ENCODE assay signal across 8 mouse cellular contexts in the genomic region with DNA sequence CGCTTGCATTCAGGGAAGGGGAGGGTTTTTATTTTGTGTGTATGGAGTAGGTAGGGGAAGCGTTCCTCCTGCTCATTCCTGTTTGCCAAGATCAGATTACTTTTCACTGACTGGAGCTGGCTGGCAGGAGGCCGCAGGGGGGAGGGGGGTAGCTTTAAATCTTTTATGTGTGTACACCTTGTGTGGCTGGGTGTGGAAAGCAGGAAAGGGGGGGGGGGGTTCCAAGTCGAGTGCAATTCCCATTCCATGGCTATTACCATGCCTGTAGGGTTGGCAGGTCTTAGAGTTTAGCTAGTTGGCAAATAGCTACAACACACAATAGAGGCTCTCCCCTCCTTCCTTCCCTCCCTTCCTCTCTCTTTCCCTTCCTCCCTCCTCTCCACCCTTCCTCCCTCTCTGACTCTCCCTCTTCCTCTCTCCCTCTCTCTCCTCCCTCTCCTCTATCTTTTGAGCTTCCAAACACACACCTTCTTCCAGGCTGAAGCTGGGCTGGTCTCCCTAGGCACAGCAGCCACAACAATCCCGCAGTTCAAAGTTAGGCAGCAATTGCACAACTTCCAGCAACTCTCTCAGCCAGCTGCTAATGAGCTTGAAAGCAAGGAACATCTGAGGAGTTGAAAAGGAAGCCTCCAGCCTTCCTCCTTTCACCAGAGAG. TPM values are rescaled to one million over a fixed set of nuclear protein-coding genes. Genes with fewer than 3 reads are reported as not detected.
DNase-seq lines count a peak whose midpoint lies in the region; ATAC-seq lines count a peak whose summit lies in the region.

TSS of gene Rassf9 (plus strand) at position 416 of the 655 bp plus-strand sequence.

- 8% methylated on average over 5 of the region's 5 CpGs for WGBS in embryonic facial prominence, embryonic 15.5 days
- 5% methylated on average over 5 of the region's 5 CpGs for WGBS in limb, embryonic 10.5 days
- WGBS in midbrain, embryonic 13.5 days: 14% methylated on average over 5 of the region's 5 CpGs

- H3K27me3 ChIP-seq in embryonic facial prominence, embryonic 15.5 days: no peaks in the 10 kb centered on the region
- no peaks in the 10 kb centered on the region for H3K27me3 ChIP-seq in limb, embryonic 10.5 days (ENCODE audit: low read depth, poor library complexity, severe bottlenecking)
- H3K27me3 ChIP-seq in midbrain, embryonic 13.5 days: no peaks in the 10 kb centered on the region

- DNase-seq in heart, postnatal 4 days: peak; percentile 18
- DNase-seq in limb, embryonic 10.5 days (ENCODE audit: low spot score): peak; percentile 74
- DNase-seq in thymus, postnatal 36 days: no peak

- no peaks in the 10 kb centered on the region for H3K9me3 ChIP-seq in embryonic facial prominence, embryonic 15.5 days (replicated peaks)
- no peaks in the 10 kb centered on the region for H3K9me3 ChIP-seq in limb, embryonic 10.5 days (replicated peaks)
- H3K9me3 ChIP-seq in midbrain, embryonic 13.5 days: no peaks in the 10 kb centered on the region

- H3K9ac ChIP-seq in embryonic facial prominence, embryonic 15.5 days: no peak within 1 kb of the TSS
- no peak within 1 kb of the TSS for H3K9ac ChIP-seq in midbrain, embryonic 13.5 days (replicated peaks)

- H3K4me3 ChIP-seq in brown adipose tissue, adult 24 weeks (ENCODE audit: insufficient read depth, low read depth, low read length): peak within 1 kb of the TSS; percentile 74
- H3K4me3 ChIP-seq in embryonic facial prominence, embryonic 15.5 days (replicated peaks): peak within 1 kb of the TSS; percentile 32
- peak within 1 kb of the TSS; percentile 48 for H3K4me3 ChIP-seq in limb, embryonic 10.5 days
- H3K4me3 ChIP-seq in midbrain, embryonic 13.5 days (replicated peaks): no peak within 1 kb of the TSS

- ATAC-seq in embryonic facial prominence, embryonic 15.5 days (ENCODE audit: insufficient number of reproducible peaks, low FRiP score, low TSS enrichment, low read depth): peak; percentile 89
- ATAC-seq in midbrain, embryonic 13.5 days: peak; percentile 83
- ATAC-seq in frontal cortex, adult (ENCODE audit: low TSS enrichment): no peak
- no peak for ATAC-seq in cerebellum, adult (ENCODE audit: insufficient number of reproducible peaks, low FRiP score, low TSS enrichment)

- H3K4me1 ChIP-seq in brown adipose tissue, adult 24 weeks (ENCODE audit: control insufficient read depth, insufficient read depth, insufficient read length, low read length): peaks cover 7% of the 10 kb centered on the region; the same call in 1 of the 2 replicates
- H3K4me1 ChIP-seq in embryonic facial prominence, embryonic 15.5 days: 0 out of 2 replicates have a peak, but pooled peaks cover 3% of the 10 kb centered on the region
- H3K4me1 ChIP-seq in limb, embryonic 10.5 days: peaks cover 48% of the 10 kb centered on the region
- H3K4me1 ChIP-seq in midbrain, embryonic 13.5 days (replicated peaks): peaks cover 5% of the 10 kb centered on the region; the same call in 1 of the 2 replicates

- H3K4me2 ChIP-seq in embryonic facial prominence, embryonic 15.5 days (replicated peaks): peak within 1 kb of the TSS; percentile 33
- no peak within 1 kb of the TSS for H3K4me2 ChIP-seq in midbrain, embryonic 13.5 days (replicated peaks)

- no peaks in the 10 kb centered on the region for H3K36me3 ChIP-seq in embryonic facial prominence, embryonic 15.5 days
- no peaks in the 10 kb centered on the region for H3K36me3 ChIP-seq in limb, embryonic 10.5 days
- no peaks in the 10 kb centered on the region for H3K36me3 ChIP-seq in midbrain, embryonic 13.5 days

- peak within 1 kb of the TSS; percentile 93 for H3K27ac ChIP-seq in brown adipose tissue, adult 24 weeks (replicated peaks; ENCODE audit: low read depth, low read length)
- peak within 1 kb of the TSS; percentile 80 for H3K27ac ChIP-seq in embryonic facial prominence, embryonic 15.5 days (replicated peaks)
- H3K27ac ChIP-seq in limb, embryonic 10.5 days: peak within 1 kb of the TSS; percentile 91
- no peak within 1 kb of the TSS for H3K27ac ChIP-seq in midbrain, embryonic 13.5 days

RNA-seq across cellular contexts. Expression of gene Rassf9, which starts in this region (rescaled TPM):
- 1.0 and 4.0 TPM in 2 replicates for polyA plus RNA-seq in brown adipose tissue, adult 24 weeks (2012; ENCODE audit: insufficient read depth, insufficient read length, missing spikeins)
- polyA plus RNA-seq in embryonic facial prominence, embryonic 15.5 days (2015; fragmentation: Nextera tagmentation; extraction: Ambion mirVana): 6.2 and 6.4 TPM in 2 replicates
- 10 to 100 TPM; 10.1 to 10.7 TPM for total RNA-seq in heart, postnatal 4 days (2021)
- 4.5 and 4.8 TPM in 2 replicates for polyA plus RNA-seq in limb, embryonic 10.5 days (2016; fragmentation: Nextera tagmentation; extraction: Ambion mirVana)
- 1.5 and 1.9 TPM in 2 replicates for polyA plus RNA-seq in midbrain, embryonic 13.5 days (2015; fragmentation: Nextera tagmentation; extraction: Ambion mirVana)

Comparison
In these comparisons a context has a peak if more than half of its experiments do, and no peak if none do; other contexts are left out.
1. ATAC-seq: peak in embryonic facial prominence, embryonic 15.5 days (single experiment) and midbrain, embryonic 13.5 days (single experiment); none in frontal cortex, adult (single experiment) and cerebellum, adult (single experiment).
2. DNase-seq: peak in heart, postnatal 4 days (single experiment) and limb, embryonic 10.5 days (single experiment); none in thymus, postnatal 36 days (0 of 2).